Comparison of ENCODE assay signal across 28 mouse cellular contexts in the genomic region with DNA sequence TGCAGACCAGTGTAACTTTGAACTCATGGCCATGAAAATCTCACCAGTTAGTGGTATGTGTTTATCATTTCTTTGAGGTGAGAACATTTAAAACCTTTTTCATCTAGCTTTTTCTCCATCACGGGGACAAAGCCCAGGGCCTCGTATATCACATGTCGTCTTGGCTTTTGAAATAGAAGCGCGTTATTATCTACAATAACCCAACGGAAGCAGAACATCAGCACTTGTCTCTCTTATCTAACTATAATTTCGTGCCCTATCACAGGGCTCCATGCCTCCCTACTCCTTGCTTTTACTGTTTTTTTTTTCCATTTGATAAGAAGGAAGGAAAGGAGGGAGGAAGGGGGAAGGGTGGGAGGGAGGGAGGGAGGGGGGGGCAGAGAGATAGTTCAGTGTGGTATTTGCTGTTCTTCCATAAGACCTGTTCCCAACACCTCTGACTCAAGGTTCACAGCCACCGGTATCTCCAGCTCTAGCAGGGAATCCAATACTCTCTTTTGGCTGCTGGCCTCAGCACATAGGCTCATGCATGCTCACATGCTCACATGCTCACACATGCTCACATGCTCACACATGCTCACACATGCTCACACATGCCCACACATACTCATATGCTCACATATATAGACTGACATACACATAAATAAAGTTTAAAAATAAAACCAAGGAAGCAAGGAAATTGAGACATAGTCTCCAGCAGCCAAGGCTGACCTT. TPM values are rescaled to one million over a fixed set of nuclear protein-coding genes. Genes with fewer than 3 reads are reported as not detected.
DNase-seq lines count a peak whose midpoint lies in the region; ATAC-seq and TF ChIP-seq lines count a peak whose summit lies in the region.
"Had no signal": no experiment of that assay in that cellular context is flagged by ENCODE, and none has a peak within 500 bp of the region (broad histone marks: within the 10 kb centered on the region; RNA-seq: fewer than 3 reads in every experiment).

No protein-coding gene starts in this region.

- H3K4me2 ChIP-seq in liver, embryonic 15.5 days = peak overlapping the region; percentile 16; the same call in 1 of the 2 replicates
- H3K4me2 ChIP-seq: embryonic facial prominence, embryonic 13.5 days had no signal

- peak; percentile 16 for DNase-seq in 416B (ENCODE audit: low read depth)
- DNase-seq in MEL (ENCODE audit: low read depth, low spot score) = peak; percentile 90
- no peak for DNase-seq in layer of hippocampus, postnatal 25 days (ENCODE audit: extremely low spot score in 1 of 2, low spot score in 1 of 2)
- DNase-seq in thymus, postnatal 25 days = no peak
- DNase-seq in layer of hippocampus, adult 11-12 months (ENCODE audit: low spot score) = no peak
- DNase-seq in spleen, postnatal 36 days (ENCODE audit: low spot score in 2 of 2) = no peak
- DNase-seq: adrenal gland, postnatal 14 days; cerebellum, adult 9-10 months; kidney, adult 9 months; kidney, postnatal 4 days; right cerebral cortex, postnatal 14 days; spleen, adult 18-20 months; thymus, postnatal 4 days had no signal

- no peaks in the 10 kb centered on the region; the same call in 1 of the 2 replicates for H3K79me2 ChIP-seq in MEL (ENCODE audit: control insufficient read depth, insufficient read depth, low read length, poor library complexity)

- no peaks in the 10 kb centered on the region for H3K9me3 ChIP-seq in MEL (replicated peaks; ENCODE audit: insufficient read depth, low read length)
- H3K9me3 ChIP-seq in liver, embryonic 15.5 days (replicated peaks) = no peaks in the 10 kb centered on the region
- H3K9me3 ChIP-seq: embryonic facial prominence, embryonic 13.5 days had no signal

- WGBS in liver, embryonic 15.5 days (ENCODE audit: insufficient replicate concordance) = 10% methylated on average over 8 of the region's 8 CpGs

- H3K9ac ChIP-seq in MEL (ENCODE audit: control insufficient read depth, low read depth, low read length, poor library complexity, severe bottlenecking) = peak overlapping the region; percentile 41
- no peak overlapping the region for H3K9ac ChIP-seq in liver, embryonic 15.5 days
- H3K9ac ChIP-seq: embryonic facial prominence, embryonic 13.5 days had no signal

- no peak for TF ChIP-seq CTCF in MEL (IDR thresholded peaks at IDR 0.05 in 2 of 3, conservative IDR thresholded peaks at IDR 0.05 in 1 of 3; ENCODE audit: control insufficient read depth in 1 of 3, insufficient read depth in 1 of 3, low read depth in 2 of 3, low read length in 3 of 3, poor library complexity in 1 of 3, severe bottlenecking in 1 of 3)

- no peak overlapping the region for H3K4me3 ChIP-seq in MEL (ENCODE audit: control insufficient read depth in 1 of 2, insufficient read depth in 1 of 2, low read depth in 2 of 2, low read length in 2 of 2)
- H3K4me3 ChIP-seq in liver, embryonic 15.5 days (replicated peaks) = no peak overlapping the region
- H3K4me3 ChIP-seq: embryonic facial prominence, embryonic 13.5 days had no signal

- H3K4me1 ChIP-seq in MEL (ENCODE audit: control insufficient read depth in 1 of 2, insufficient read depth in 2 of 2, low read length in 2 of 2) = peaks cover 50 to 61% of the 10 kb centered on the region in 2 experiments
- H3K4me1 ChIP-seq in liver, embryonic 15.5 days (replicated peaks) = peaks cover 80% of the 10 kb centered on the region
- H3K4me1 ChIP-seq: embryonic facial prominence, embryonic 13.5 days had no signal

- H3K36me3 ChIP-seq in MEL (ENCODE audit: control insufficient read depth in 1 of 2, insufficient read depth in 2 of 2, low read length in 2 of 2) = peaks cover 0 to 60% of the 10 kb centered on the region in 2 experiments; a peak in 2 of 4 replicates
- H3K36me3 ChIP-seq in liver, embryonic 15.5 days (replicated peaks) = no peaks in the 10 kb centered on the region
- H3K36me3 ChIP-seq: embryonic facial prominence, embryonic 13.5 days had no signal

- TF ChIP-seq EP300 in MEL (IDR thresholded peaks at IDR 0.05; ENCODE audit: low read depth in 1 of 2, low read length in 2 of 2) = peak; percentile 96

- H3K27ac ChIP-seq in MEL (ENCODE audit: control insufficient read depth, low read depth, low read length) = peak overlapping the region; percentile 100
- peak overlapping the region; percentile 91 for H3K27ac ChIP-seq in liver, embryonic 15.5 days (replicated peaks)
- H3K27ac ChIP-seq: embryonic facial prominence, embryonic 13.5 days; macrophage had no signal

- TF ChIP-seq POLR2A in MEL (IDR thresholded peaks at IDR 0.05; ENCODE audit: control insufficient read depth in 1 of 2, insufficient read depth in 1 of 2, low read depth in 1 of 2, low read length in 2 of 2, poor library complexity in 1 of 2) = peak in 1 of 2 experiments; percentile 34; a peak in 1 of 4 replicates

- H3K27me3 ChIP-seq in MEL (ENCODE audit: control insufficient read depth in 1 of 2, insufficient read depth in 2 of 2, low read length in 2 of 2) = no peaks in the 10 kb centered on the region
- no peaks in the 10 kb centered on the region for H3K27me3 ChIP-seq in liver, embryonic 15.5 days
- H3K27me3 ChIP-seq: embryonic facial prominence, embryonic 13.5 days had no signal

- peak; percentile 51 for ATAC-seq in common myeloid progenitor, adult 5-6 weeks (replicated peaks; ENCODE audit: low read depth, poor library complexity, severe bottlenecking)
- peak; percentile 72 for ATAC-seq in liver, embryonic 15.5 days (ENCODE audit: insufficient read depth)
- ATAC-seq: forebrain, embryonic 16.5 days; midbrain, embryonic 16.5 days had no signal

- TF ChIP-seq RAD21 in MEL (IDR thresholded peaks at IDR 0.05; ENCODE audit: low read depth, low read length) = no peak

TF ChIP-seq in MEL, 35 proteins besides CTCF, POLR2A, EP300 and RAD21 (continues in another document):
- TF ChIP-seq GABPA (IDR thresholded peaks at IDR 0.05; ENCODE audit: low read depth, low read length) (no peak), HCFC1 (IDR thresholded peaks at IDR 0.05; ENCODE audit: low read depth, low read length) (peak; percentile 55; the same call in 1 of the 2 replicates), RCOR1 (IDR thresholded peaks at IDR 0.05; ENCODE audit: low read depth, low read length) (peak; percentile 79), MAX (IDR thresholded peaks at IDR 0.05; ENCODE audit: low read length) (peak; percentile 95), MAZ (IDR thresholded peaks at IDR 0.05; ENCODE audit: low read depth, low read length) (peak; percentile 99), USF1 (IDR thresholded peaks at IDR 0.05; ENCODE audit: low read depth, low read length) (peak; percentile 79), ETS1 (IDR thresholded peaks at IDR 0.05; ENCODE audit: low read depth, low read length) (peak; percentile 94), NELFE (IDR thresholded peaks at IDR 0.05; ENCODE audit: low read depth, low read length) (no peak), BHLHE40 (IDR thresholded peaks at IDR 0.05; ENCODE audit: borderline replicate concordance, low read depth, low read length) (peak; percentile 87), NRF1 (IDR thresholded peaks at IDR 0.05; ENCODE audit: insufficient read depth, low read depth, low read length, poor library complexity, severe bottlenecking) (no peak), TBP (IDR thresholded peaks at IDR 0.05; ENCODE audit: low read depth, low read length) (peak; percentile 64), ZNF384 (IDR thresholded peaks at IDR 0.05; ENCODE audit: low read depth, low read length) (peak; percentile 97), MYC (IDR thresholded peaks at IDR 0.05; ENCODE audit: low read depth, low read length) (peak; percentile 86), POLR2AphosphoS5 (IDR thresholded peaks at IDR 0.05; ENCODE audit: borderline replicate concordance, low read depth, low read length) (no peak), MXI1 (IDR thresholded peaks at IDR 0.05; ENCODE audit: low read depth, low read length) (peak; percentile 74), GATA1 (IDR thresholded peaks at IDR 0.05; ENCODE audit: low read depth, low read length) (peak; percentile 97), SIN3A (IDR thresholded peaks at IDR 0.05; ENCODE audit: low read length) (peak; percentile 88), ZMIZ1 (IDR thresholded peaks at IDR 0.05; ENCODE audit: low read depth, low read length) (0 out of 2 replicates have a peak, but pooled peaks have one; percentile 27), TAL1 (IDR thresholded peaks at IDR 0.05; ENCODE audit: low read length) (peak; percentile 71), MYB (IDR thresholded peaks at IDR 0.05; ENCODE audit: low read depth, low read length) (peak; percentile 92), KAT2A (conservative IDR thresholded peaks at IDR 0.05; ENCODE audit: low read depth, low read length) (peak; percentile 53; the same call in 1 of the 2 replicates), ELF1 (IDR thresholded peaks at IDR 0.05; ENCODE audit: low read depth, low read length) (no peak), MEF2A (IDR thresholded peaks at IDR 0.05; ENCODE audit: extremely low read depth, insufficient replicate concordance, low read depth, low read length, poor library complexity, severe bottlenecking) (no peak), POLR2AphosphoS2 (IDR thresholded peaks at IDR 0.05; ENCODE audit: low read length) (no peak), CHD2 (IDR thresholded peaks at IDR 0.05; ENCODE audit: low read length) (peak; percentile 54; the same call in 1 of the 2 replicates), MAFK (IDR thresholded peaks at IDR 0.05; ENCODE audit: borderline replicate concordance, low read depth, low read length) (peak; percentile 72; the same call in 1 of the 2 replicates), TCF12 (IDR thresholded peaks at IDR 0.05; ENCODE audit: low read depth, low read length) (peak; percentile 97), E2F4 (IDR thresholded peaks at IDR 0.05; ENCODE audit: borderline replicate concordance, low read depth, low read length) (peak; percentile 76; the same call in 1 of the 2 replicates), ZC3H11A (IDR thresholded peaks at IDR 0.05; ENCODE audit: low read depth, low read length) (no peak)

RNA-seq across cellular contexts. Expression of gene Cited4, which starts 36.0 kb away (rescaled TPM):
- total RNA-seq in MEL (2012; rRNA removed) = 18.2 and 23.3 TPM in 2 replicates
- polyA plus RNA-seq in MEL (2012; ENCODE audit: insufficient read depth in 1 of 2, insufficient read length in 2 of 2, low read depth in 1 of 2, low replicate concordance in 2 of 2, missing spikeins in 1 of 2) = 10 to 100 TPM in 1 of 2 experiments, not detected in 1; 58.1 TPM
- 3.4 and 5.3 TPM in 2 replicates for total RNA-seq in common myeloid progenitor, adult 5-6 weeks (2017)
- polyA plus RNA-seq in liver, embryonic 15.5 days (2015; fragmentation: Nextera tagmentation; extraction: Ambion mirVana) = 78.5 and 82.8 TPM in 2 replicates
- total RNA-seq in layer of hippocampus, postnatal 25 days (2021) = 1 to 10 TPM; 1.8 to 2.8 TPM
- total RNA-seq: neutrophil, adult 5-6 weeks had no signal
- polyA plus RNA-seq: macrophage had no signal

RNA-seq across cellular contexts. Expression of gene Gm8439, which starts 41.8 kb away (rescaled TPM):
- not detected in 2 replicates for total RNA-seq in MEL (2012; rRNA removed)
- polyA plus RNA-seq in MEL (2012; ENCODE audit: insufficient read depth in 1 of 2, insufficient read length in 2 of 2, low read depth in 1 of 2, low replicate concordance in 2 of 2, missing spikeins in 1 of 2) = not detected
- not detected in 2 replicates for total RNA-seq in common myeloid progenitor, adult 5-6 weeks (2017)
- not detected in 2 replicates for polyA plus RNA-seq in liver, embryonic 15.5 days (2015; fragmentation: Nextera tagmentation; extraction: Ambion mirVana)
- total RNA-seq in layer of hippocampus, postnatal 25 days (2021) = not detected
- total RNA-seq: adrenal gland, postnatal 14 days; gastrocnemius, postnatal 4 days; layer of hippocampus, postnatal 14 days; left cerebral cortex, postnatal 25 days; neutrophil, adult 5-6 weeks had no signal
- polyA plus RNA-seq: embryonic facial prominence, embryonic 13.5 days; forebrain, embryonic 16.5 days; heart, embryonic 16.5 days; hindbrain, embryonic 11.5 days; limb, embryonic 14.5 days; lung, embryonic 16.5 days; macrophage; midbrain, embryonic 16.5 days; stomach, embryonic 14.5 days had no signal

Comparison
In these comparisons a context has a peak if more than half of its experiments do, and no peak if none do; other contexts are left out.
1. DNase-seq: peak in 416B (single experiment) and MEL (single experiment); none in layer of hippocampus, postnatal 25 days (0 of 2), thymus, postnatal 25 days (single experiment), layer of hippocampus, adult 11-12 months (single experiment) and spleen, postnatal 36 days (0 of 2).